Mouse (Mus musculus): ENCODE data around the gene Aqp12. TPM values are rescaled to one million over a fixed set of nuclear protein-coding genes. Genes with fewer than 3 reads are reported as not detected.

The Aqp12 gene
- polyA plus RNA-seq, 1 experiment from 2014 or later: not detected

GRCm38 (mm10) chr1:93029387-93029786 lies 23.3 kb downstream of the Aqp12 start:
- Histone ChIP-seq H3K27ac (ENCODE audit: low read depth, low read length) (no peak overlapping the region), H3K4me1 (ENCODE audit: control insufficient read depth, insufficient read depth, low read length) (peaks cover 7% of the 10 kb centered on the region; the same call in 1 of the 2 replicates), H3K27me3 (ENCODE audit: control insufficient read depth, insufficient read depth, low read length) (no peaks in the 10 kb centered on the region), H3K4me3 (ENCODE audit: low read depth, low read length) (no peak overlapping the region), H3K4me2 (no peak overlapping the region), H3K36me3 (ENCODE audit: control insufficient read depth, insufficient read depth, low read length) (no peaks in the 10 kb centered on the region), H3K9me3 (replicated peaks; ENCODE audit: control insufficient read depth, low read length) (no peaks in the 10 kb centered on the region), H3K9ac (ENCODE audit: low read depth, low read length) (no peak overlapping the region)
- ATAC-seq (replicated peaks; ENCODE audit: insufficient number of reproducible peaks, low FRiP score, low TSS enrichment): no peak
- WGBS (ENCODE audit: insufficient replicate concordance): 86% methylated on average over 10 of the region's 10 CpGs

GRCm38 (mm10) chr1:93030060-93030459 lies 23.9 kb downstream of the Aqp12 start:
- Histone ChIP-seq H3K4me1 (ENCODE audit: control insufficient read depth, insufficient read depth, low read length) (peaks cover 12% of the 10 kb centered on the region; the same call in 1 of the 2 replicates), H3K4me3 (ENCODE audit: low read depth, low read length) (no peak overlapping the region), H3K36me3 (ENCODE audit: control insufficient read depth, insufficient read depth, low read length) (no peaks in the 10 kb centered on the region), H3K4me2 (no peak overlapping the region), H3K27ac (ENCODE audit: low read depth, low read length) (no peak overlapping the region), H3K27me3 (ENCODE audit: control insufficient read depth, insufficient read depth, low read length) (no peaks in the 10 kb centered on the region), H3K9me3 (replicated peaks; ENCODE audit: control insufficient read depth, low read length) (no peaks in the 10 kb centered on the region), H3K9ac (ENCODE audit: low read depth, low read length) (no peak overlapping the region)
- ATAC-seq (replicated peaks; ENCODE audit: insufficient number of reproducible peaks, low FRiP score, low TSS enrichment): no peak
- WGBS (ENCODE audit: insufficient replicate concordance): 59% methylated on average over 2 of the region's 2 CpGs

- H3K9ac ChIP-seq (ENCODE audit: low read depth, low read length): no peak overlapping the region
- H3K27me3 ChIP-seq (ENCODE audit: control insufficient read depth, insufficient read depth, low read length): no peaks in the 10 kb centered on the region
- no peak overlapping the region for H3K27ac ChIP-seq (ENCODE audit: low read depth, low read length)
- H3K4me1 ChIP-seq (ENCODE audit: control insufficient read depth, insufficient read depth, low read length): peaks cover 12% of the 10 kb centered on the region; the same call in 1 of the 2 replicates
- H3K4me2 ChIP-seq: no peak overlapping the region
- H3K9me3 ChIP-seq (replicated peaks; ENCODE audit: control insufficient read depth, low read length): no peaks in the 10 kb centered on the region
- no peak for ATAC-seq (replicated peaks; ENCODE audit: insufficient number of reproducible peaks, low FRiP score, low TSS enrichment)
- H3K4me3 ChIP-seq (ENCODE audit: low read depth, low read length): no peak overlapping the region
- H3K36me3 ChIP-seq (ENCODE audit: control insufficient read depth, insufficient read depth, low read length): no peaks in the 10 kb centered on the region
- WGBS (ENCODE audit: insufficient replicate concordance): 75% methylated on average over 3 of the region's 3 CpGs
Measured at GRCm38 (mm10) chr1:93031199-93031598, 25.1 kb downstream of the Aqp12 start.

GRCm38 (mm10) chr1:93033989-93034388 lies 27.9 kb downstream of the Aqp12 start:
- Histone ChIP-seq H3K27me3 (ENCODE audit: control insufficient read depth, insufficient read depth, low read length) (0 out of 2 replicates have a peak, but pooled peaks cover 3% of the 10 kb centered on the region), H3K4me3 (ENCODE audit: low read depth, low read length) (no peak overlapping the region), H3K9ac (ENCODE audit: low read depth, low read length) (0 out of 2 replicates have a peak overlapping the region, but pooled peaks have one; percentile 44), H3K36me3 (ENCODE audit: control insufficient read depth, insufficient read depth, low read length) (no peaks in the 10 kb centered on the region), H3K4me1 (ENCODE audit: control insufficient read depth, insufficient read depth, low read length) (peaks cover 12% of the 10 kb centered on the region; the same call in 1 of the 2 replicates), H3K4me2 (0 out of 2 replicates have a peak overlapping the region, but pooled peaks have one; percentile 11), H3K27ac (ENCODE audit: low read depth, low read length) (peak overlapping the region; percentile 58; the same call in 1 of the 2 replicates), H3K9me3 (replicated peaks; ENCODE audit: control insufficient read depth, low read length) (no peaks in the 10 kb centered on the region)
- peak; percentile 93 for ATAC-seq (replicated peaks; ENCODE audit: insufficient number of reproducible peaks, low FRiP score, low TSS enrichment)
- 24% methylated on average over 8 of the region's 8 CpGs for WGBS (ENCODE audit: insufficient replicate concordance)

GRCm38 (mm10) chr1:93035981-93036380 lies 29.8 kb downstream of the Aqp12 start:
- H3K27ac ChIP-seq (ENCODE audit: low read depth, low read length): no peak overlapping the region

GRCm38 (mm10) chr1:93046153-93046789 lies 40.1 kb downstream of the Aqp12 start:
- ATAC-seq (replicated peaks; ENCODE audit: insufficient number of reproducible peaks, low FRiP score, low TSS enrichment): peak; percentile 62; the same call in 1 of the 2 replicates
- no peaks in the 10 kb centered on the region; the same call in 1 of the 2 replicates for H3K4me1 ChIP-seq (ENCODE audit: control insufficient read depth, insufficient read depth, low read length)
- WGBS (ENCODE audit: insufficient replicate concordance): 76% methylated on average over 10 of the region's 10 CpGs
- peaks cover 9% of the 10 kb centered on the region for H3K27me3 ChIP-seq (ENCODE audit: control insufficient read depth, insufficient read depth, low read length)
- H3K36me3 ChIP-seq (ENCODE audit: control insufficient read depth, insufficient read depth, low read length): no peaks in the 10 kb centered on the region
- H3K9ac ChIP-seq (ENCODE audit: low read depth, low read length): no peak overlapping the region
- H3K27ac ChIP-seq (ENCODE audit: low read depth, low read length): no peak overlapping the region
- H3K4me3 ChIP-seq (ENCODE audit: low read depth, low read length): no peak overlapping the region
- H3K9me3 ChIP-seq (replicated peaks; ENCODE audit: control insufficient read depth, low read length): no peaks in the 10 kb centered on the region
- no peak overlapping the region for H3K4me2 ChIP-seq

More at GRCm38 (mm10) chr1:93035981-93036380, 29.8 kb downstream of the Aqp12 start:
- WGBS (ENCODE audit: insufficient replicate concordance): 82% methylated on average over 4 of the region's 4 CpGs
- Histone ChIP-seq H3K27me3 (ENCODE audit: control insufficient read depth, insufficient read depth, low read length) (0 out of 2 replicates have a peak, but pooled peaks cover 3% of the 10 kb centered on the region), H3K36me3 (ENCODE audit: control insufficient read depth, insufficient read depth, low read length) (no peaks in the 10 kb centered on the region), H3K9ac (ENCODE audit: low read depth, low read length) (no peak overlapping the region), H3K4me3 (ENCODE audit: low read depth, low read length) (no peak overlapping the region), H3K4me1 (ENCODE audit: control insufficient read depth, insufficient read depth, low read length) (peaks cover 12% of the 10 kb centered on the region; the same call in 1 of the 2 replicates), H3K4me2 (no peak overlapping the region), H3K9me3 (replicated peaks; ENCODE audit: control insufficient read depth, low read length) (no peaks in the 10 kb centered on the region)
- ATAC-seq (replicated peaks; ENCODE audit: insufficient number of reproducible peaks, low FRiP score, low TSS enrichment): no peak

- Histone ChIP-seq H3K36me3 (ENCODE audit: control insufficient read depth, insufficient read depth, low read length) (no peaks in the 10 kb centered on the region), H3K27me3 (ENCODE audit: control insufficient read depth, insufficient read depth, low read length) (peaks cover 13% of the 10 kb centered on the region), H3K9ac (ENCODE audit: low read depth, low read length) (no peak overlapping the region), H3K27ac (ENCODE audit: low read depth, low read length) (no peak overlapping the region), H3K4me3 (ENCODE audit: low read depth, low read length) (no peak overlapping the region), H3K9me3 (replicated peaks; ENCODE audit: control insufficient read depth, low read length) (no peaks in the 10 kb centered on the region), H3K4me1 (ENCODE audit: control insufficient read depth, insufficient read depth, low read length) (no peaks in the 10 kb centered on the region; the same call in 1 of the 2 replicates), H3K4me2 (no peak overlapping the region)
- ATAC-seq (replicated peaks; ENCODE audit: insufficient number of reproducible peaks, low FRiP score, low TSS enrichment): no peak
- 84% methylated on average over 3 of the region's 3 CpGs for WGBS (ENCODE audit: insufficient replicate concordance)
Measured at GRCm38 (mm10) chr1:93050071-93050470, 43.9 kb downstream of the Aqp12 start.

- Histone ChIP-seq H3K9me3 (replicated peaks; ENCODE audit: control insufficient read depth, low read length) (no peaks in the 10 kb centered on the region), H3K27ac (ENCODE audit: low read depth, low read length) (no peak overlapping the region), H3K4me2 (no peak overlapping the region), H3K27me3 (ENCODE audit: control insufficient read depth, insufficient read depth, low read length) (peaks cover 13% of the 10 kb centered on the region), H3K9ac (ENCODE audit: low read depth, low read length) (no peak overlapping the region), H3K4me1 (ENCODE audit: control insufficient read depth, insufficient read depth, low read length) (no peaks in the 10 kb centered on the region), H3K4me3 (ENCODE audit: low read depth, low read length) (no peak overlapping the region), H3K36me3 (ENCODE audit: control insufficient read depth, insufficient read depth, low read length) (no peaks in the 10 kb centered on the region)
- 60% methylated on average over 19 of the region's 23 CpGs for WGBS (ENCODE audit: insufficient replicate concordance)
- no peak for ATAC-seq (replicated peaks; ENCODE audit: insufficient number of reproducible peaks, low FRiP score, low TSS enrichment)
Measured at GRCm38 (mm10) chr1:93051124-93051833, 45.1 kb downstream of the Aqp12 start.

All from heart, embryonic 11.5 days (tissue).